Mouse (Mus musculus): ENCODE results near the gene Epha6. TPM values are rescaled to one million over a fixed set of nuclear protein-coding genes. Genes with fewer than 3 reads are reported as not detected.

The Epha6 gene
- polyA plus RNA-seq, 1 experiment from 2014 or later: 1.6 TPM

DNA sequence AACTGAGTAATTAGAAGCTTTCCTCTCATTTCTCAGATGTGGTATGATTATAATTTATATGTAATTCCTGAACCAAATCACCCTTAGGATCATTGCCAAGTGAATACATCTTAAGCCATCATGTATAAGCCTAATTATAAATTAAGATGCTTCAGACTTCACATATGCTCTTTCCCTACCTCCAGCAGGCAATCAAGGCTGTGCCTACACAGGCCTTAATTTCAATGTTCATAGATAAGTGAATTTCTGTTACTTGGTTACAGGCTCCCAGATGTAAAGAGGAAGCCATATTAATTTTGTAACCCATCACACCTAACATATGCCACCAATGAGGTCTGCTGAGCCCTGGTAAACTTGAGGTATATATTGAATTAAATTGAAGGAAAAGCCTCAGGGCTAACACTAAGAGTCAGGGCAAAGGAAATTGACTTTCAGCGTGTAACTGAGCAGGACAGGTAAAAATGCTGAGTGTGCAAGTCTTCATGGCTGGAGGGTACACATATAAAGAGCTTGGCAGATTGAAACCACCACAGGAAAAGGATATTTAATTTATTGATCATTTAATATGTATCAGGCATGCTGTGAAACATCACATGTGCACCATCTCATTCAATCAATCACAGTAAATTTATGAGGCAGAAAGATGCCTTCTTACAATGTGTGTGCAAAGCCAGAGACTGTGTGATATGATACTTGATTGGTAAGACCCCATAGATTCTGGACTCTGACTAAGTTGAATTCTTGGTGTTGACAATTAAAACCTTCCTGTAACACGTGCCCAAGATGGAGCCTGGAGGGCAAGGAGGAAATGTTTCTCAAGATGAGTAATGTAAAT lies 365.8 kb downstream of the Epha6 start:
- Histone ChIP-seq H3K27me3 (replicated peaks; ENCODE audit: control insufficient read depth, insufficient read depth, low read length) (no peaks in the 10 kb centered on the region), H3K4me2 (ENCODE audit: low read length) (no peak overlapping the region), H3K4me3 (ENCODE audit: low read depth, low read length) (no peak overlapping the region), H3K9ac (ENCODE audit: low read length) (no peak overlapping the region), H3K36me3 (ENCODE audit: control insufficient read depth, insufficient read depth, low read length) (no peaks in the 10 kb centered on the region), H3K4me1 (ENCODE audit: control insufficient read depth, insufficient read depth, low read length) (no peaks in the 10 kb centered on the region), H3K27ac (ENCODE audit: low read depth, low read length) (no peak overlapping the region), H3K9me3 (replicated peaks; ENCODE audit: control insufficient read depth, low read length) (no peaks in the 10 kb centered on the region)
- DNase-seq (ENCODE audit: low spot score): peak; percentile 40
- peak; percentile 32; the same call in 1 of the 2 replicates for ATAC-seq
- 89% methylated on average over 2 of the region's 2 CpGs for WGBS

DNA sequence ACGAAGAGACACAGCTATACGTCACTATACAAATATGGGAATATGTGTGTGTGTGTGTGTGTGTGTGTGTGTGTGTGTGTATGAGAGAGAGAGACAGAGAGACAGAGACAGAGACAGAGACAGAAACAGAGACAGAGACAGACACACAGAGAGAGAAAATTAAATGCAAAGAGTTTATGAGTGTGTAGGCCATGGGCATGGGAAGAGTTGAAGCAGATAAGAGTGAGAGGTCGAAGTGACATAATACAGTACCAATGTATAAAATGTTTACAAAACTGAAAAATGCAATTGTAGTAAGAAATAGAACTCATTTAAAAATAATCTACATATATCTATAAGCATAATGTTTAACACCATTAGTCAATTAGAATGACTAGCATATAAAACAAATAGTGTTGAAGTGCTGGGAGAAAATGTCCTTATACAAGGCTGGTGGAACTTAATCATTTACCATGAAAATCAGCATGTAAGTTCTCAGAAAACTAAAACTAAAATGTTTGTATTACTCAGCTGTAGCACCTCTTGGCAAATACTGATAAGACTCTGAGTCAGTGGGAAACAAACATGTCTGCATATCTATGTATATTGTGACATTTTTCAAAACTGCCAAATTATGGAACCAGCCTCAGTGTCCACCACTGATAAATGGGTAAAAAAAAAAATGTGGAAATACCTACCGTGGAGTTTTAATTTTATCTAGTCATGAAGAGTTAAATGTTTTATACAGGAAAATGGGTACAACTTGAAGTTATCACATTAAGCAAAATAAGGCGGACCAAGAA lies 371.2 kb downstream of the Epha6 start:
- DNase-seq (ENCODE audit: low spot score) (no peak), ATAC-seq (no peak)

GRCm38 (mm10) chr16:60232982-60233381 lies 372.3 kb downstream of the Epha6 start:
- DNase-seq (ENCODE audit: low spot score): peak; percentile 32
- WGBS: 85% methylated on average over 2 of the region's 2 CpGs
- H3K27me3 ChIP-seq (replicated peaks; ENCODE audit: control insufficient read depth, insufficient read depth, low read length): no peaks in the 10 kb centered on the region
- no peak overlapping the region for H3K27ac ChIP-seq (ENCODE audit: low read depth, low read length)
- no peaks in the 10 kb centered on the region for H3K4me1 ChIP-seq (ENCODE audit: control insufficient read depth, insufficient read depth, low read length)
- no peak overlapping the region for H3K4me3 ChIP-seq (ENCODE audit: low read depth, low read length)
- ATAC-seq: peak; percentile 37; the same call in 1 of the 2 replicates
- no peak overlapping the region for H3K9ac ChIP-seq (ENCODE audit: low read length)
- no peaks in the 10 kb centered on the region for H3K9me3 ChIP-seq (replicated peaks; ENCODE audit: control insufficient read depth, low read length)
- no peaks in the 10 kb centered on the region for H3K36me3 ChIP-seq (ENCODE audit: control insufficient read depth, insufficient read depth, low read length)
- no peak overlapping the region for H3K4me2 ChIP-seq (ENCODE audit: low read length)

More for the DNA sequence above, 371.2 kb downstream of the Epha6 start:
- WGBS: 89% methylated on average over 5 of the region's 5 CpGs
- Histone ChIP-seq H3K4me1 (ENCODE audit: control insufficient read depth, insufficient read depth, low read length) (no peaks in the 10 kb centered on the region), H3K4me2 (ENCODE audit: low read length) (no peak overlapping the region), H3K27ac (ENCODE audit: low read depth, low read length) (no peak overlapping the region), H3K36me3 (ENCODE audit: control insufficient read depth, insufficient read depth, low read length) (no peaks in the 10 kb centered on the region), H3K9me3 (replicated peaks; ENCODE audit: control insufficient read depth, low read length) (no peaks in the 10 kb centered on the region), H3K27me3 (replicated peaks; ENCODE audit: control insufficient read depth, insufficient read depth, low read length) (no peaks in the 10 kb centered on the region), H3K9ac (ENCODE audit: low read length) (no peak overlapping the region), H3K4me3 (ENCODE audit: low read depth, low read length) (no peak overlapping the region)

DNA sequence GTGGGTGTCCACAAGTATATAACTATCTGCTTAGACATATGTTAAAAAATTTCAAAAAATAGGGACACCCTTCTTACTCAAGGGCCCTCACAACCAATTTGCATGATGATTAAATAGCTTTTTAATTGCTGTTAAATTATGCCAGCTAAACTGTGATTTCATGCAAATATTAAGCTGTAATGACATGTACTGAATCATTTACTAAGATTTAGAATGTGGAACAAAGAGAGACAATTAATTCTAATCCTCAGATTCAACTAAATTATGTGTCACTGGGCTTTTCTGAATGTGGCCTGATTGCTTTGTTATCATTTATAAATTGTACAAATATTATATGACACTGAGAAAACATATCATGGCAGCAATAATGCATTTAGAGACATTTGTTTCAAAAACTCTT lies 396.2 kb downstream of the Epha6 start:
- H3K27me3 ChIP-seq (replicated peaks; ENCODE audit: control insufficient read depth, insufficient read depth, low read length): no peaks in the 10 kb centered on the region
- H3K4me1 ChIP-seq (ENCODE audit: control insufficient read depth, insufficient read depth, low read length): no peaks in the 10 kb centered on the region
- DNase-seq (ENCODE audit: low spot score) (peak; percentile 55), ATAC-seq (peak; percentile 68)
- no peak overlapping the region for H3K9ac ChIP-seq (ENCODE audit: low read length)
- no peaks in the 10 kb centered on the region for H3K9me3 ChIP-seq (replicated peaks; ENCODE audit: control insufficient read depth, low read length)
- no peak overlapping the region for H3K4me2 ChIP-seq (ENCODE audit: low read length)
- H3K36me3 ChIP-seq (ENCODE audit: control insufficient read depth, insufficient read depth, low read length): no peaks in the 10 kb centered on the region
- no peak overlapping the region for H3K27ac ChIP-seq (ENCODE audit: low read depth, low read length)
- H3K4me3 ChIP-seq (ENCODE audit: low read depth, low read length): no peak overlapping the region

GRCm38 (mm10) chr16:60175580-60175979 lies 429.8 kb downstream of the Epha6 start:
- no peak overlapping the region for H3K4me2 ChIP-seq (ENCODE audit: low read length)
- no peaks in the 10 kb centered on the region for H3K9me3 ChIP-seq (replicated peaks; ENCODE audit: control insufficient read depth, low read length)
- peak; percentile 48; the same call in 1 of the 2 replicates for ATAC-seq
- H3K27me3 ChIP-seq (replicated peaks; ENCODE audit: control insufficient read depth, insufficient read depth, low read length): no peaks in the 10 kb centered on the region
- peaks cover 3% of the 10 kb centered on the region; the same call in 1 of the 2 replicates for H3K4me1 ChIP-seq (ENCODE audit: control insufficient read depth, insufficient read depth, low read length)
- H3K36me3 ChIP-seq (ENCODE audit: control insufficient read depth, insufficient read depth, low read length): no peaks in the 10 kb centered on the region
- WGBS: 3% methylated on average over 3 of the region's 3 CpGs
- H3K4me3 ChIP-seq (ENCODE audit: low read depth, low read length): no peak overlapping the region
- DNase-seq (ENCODE audit: low spot score): peak; percentile 25
- no peak overlapping the region for H3K27ac ChIP-seq (ENCODE audit: low read depth, low read length)
- H3K9ac ChIP-seq (ENCODE audit: low read length): no peak overlapping the region

- DNase-seq (ENCODE audit: low spot score): no peak
- Histone ChIP-seq H3K4me3 (ENCODE audit: low read depth, low read length) (no peak overlapping the region), H3K4me2 (ENCODE audit: low read length) (no peak overlapping the region), H3K36me3 (ENCODE audit: control insufficient read depth, insufficient read depth, low read length) (no peaks in the 10 kb centered on the region), H3K9me3 (replicated peaks; ENCODE audit: control insufficient read depth, low read length) (no peaks in the 10 kb centered on the region), H3K4me1 (ENCODE audit: control insufficient read depth, insufficient read depth, low read length) (no peaks in the 10 kb centered on the region), H3K27ac (ENCODE audit: low read depth, low read length) (no peak overlapping the region), H3K9ac (ENCODE audit: low read length) (no peak overlapping the region), H3K27me3 (replicated peaks; ENCODE audit: control insufficient read depth, insufficient read depth, low read length) (no peaks in the 10 kb centered on the region)
- 59% methylated on average over 2 of the region's 2 CpGs for WGBS
- ATAC-seq: no peak
These were observed 452.9 kb downstream of the Epha6 start for GRCm38 (mm10) chr16:60152439-60152838.

GRCm38 (mm10) chr16:60144370-60144769 lies 461.0 kb downstream of the Epha6 start:
- DNase-seq (ENCODE audit: low spot score) (peak; percentile 68), ATAC-seq (peak; percentile 34; the same call in 1 of the 2 replicates)
- Histone ChIP-seq H3K36me3 (ENCODE audit: control insufficient read depth, insufficient read depth, low read length) (no peaks in the 10 kb centered on the region), H3K4me1 (ENCODE audit: control insufficient read depth, insufficient read depth, low read length) (no peaks in the 10 kb centered on the region), H3K4me2 (ENCODE audit: low read length) (no peak overlapping the region), H3K9me3 (replicated peaks; ENCODE audit: control insufficient read depth, low read length) (no peaks in the 10 kb centered on the region), H3K9ac (ENCODE audit: low read length) (no peak overlapping the region), H3K27ac (ENCODE audit: low read depth, low read length) (no peak overlapping the region), H3K27me3 (replicated peaks; ENCODE audit: control insufficient read depth, insufficient read depth, low read length) (no peaks in the 10 kb centered on the region), H3K4me3 (ENCODE audit: low read depth, low read length) (no peak overlapping the region)
- WGBS: 71% methylated on average over 3 of the region's 3 CpGs

DNA sequence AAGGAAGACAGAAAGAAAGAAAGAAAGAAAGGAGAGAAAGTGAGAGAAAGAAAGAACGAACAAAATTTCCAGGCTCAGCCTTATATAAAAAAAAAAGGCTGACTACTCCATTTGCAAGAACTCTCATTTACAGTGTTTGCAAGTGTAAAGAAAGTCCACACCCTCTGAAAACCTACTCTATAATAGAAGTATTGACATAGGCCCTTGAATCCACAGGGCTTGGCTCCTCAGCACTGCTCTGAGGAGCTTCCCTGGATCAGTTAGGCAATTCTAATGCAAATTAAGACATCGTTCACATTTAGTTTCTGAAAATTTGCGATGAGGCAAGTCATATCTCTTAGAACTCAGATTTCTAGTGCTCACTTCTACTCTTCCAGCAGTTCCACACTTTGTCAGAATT lies 483.9 kb downstream of the Epha6 start:
- H3K9me3 ChIP-seq (replicated peaks; ENCODE audit: control insufficient read depth, low read length): no peaks in the 10 kb centered on the region
- no peak overlapping the region for H3K4me3 ChIP-seq (ENCODE audit: low read depth, low read length)
- ATAC-seq (no peak), DNase-seq (ENCODE audit: low spot score) (no peak)
- H3K36me3 ChIP-seq (ENCODE audit: control insufficient read depth, insufficient read depth, low read length): no peaks in the 10 kb centered on the region
- no peak overlapping the region for H3K9ac ChIP-seq (ENCODE audit: low read length)
- H3K27ac ChIP-seq (ENCODE audit: low read depth, low read length): no peak overlapping the region
- WGBS: 81% methylated on average over 3 of the region's 3 CpGs
- no peaks in the 10 kb centered on the region for H3K4me1 ChIP-seq (ENCODE audit: control insufficient read depth, insufficient read depth, low read length)
- no peak overlapping the region for H3K4me2 ChIP-seq (ENCODE audit: low read length)
- H3K27me3 ChIP-seq (replicated peaks; ENCODE audit: control insufficient read depth, insufficient read depth, low read length): no peaks in the 10 kb centered on the region

- peak; percentile 57; the same call in 1 of the 2 replicates for ATAC-seq
- no peak overlapping the region for H3K27ac ChIP-seq (ENCODE audit: low read depth, low read length)
- no peaks in the 10 kb centered on the region for H3K27me3 ChIP-seq (replicated peaks; ENCODE audit: control insufficient read depth, insufficient read depth, low read length)
- no peaks in the 10 kb centered on the region for H3K36me3 ChIP-seq (ENCODE audit: control insufficient read depth, insufficient read depth, low read length)
- H3K4me1 ChIP-seq (ENCODE audit: control insufficient read depth, insufficient read depth, low read length): no peaks in the 10 kb centered on the region
- no peak overlapping the region for H3K4me3 ChIP-seq (ENCODE audit: low read depth, low read length)
- H3K4me2 ChIP-seq (ENCODE audit: low read length): no peak overlapping the region
- DNase-seq (ENCODE audit: low spot score): peak; percentile 73
- WGBS: 56% methylated on average over 3 of the region's 3 CpGs
- H3K9ac ChIP-seq (ENCODE audit: low read length): no peak overlapping the region
- no peaks in the 10 kb centered on the region for H3K9me3 ChIP-seq (replicated peaks; ENCODE audit: control insufficient read depth, low read length)
These were observed 503.1 kb downstream of the Epha6 start for GRCm38 (mm10) chr16:60102210-60102609.

Measured in forebrain, embryonic 14.5 days (tissue).